Mouse (Mus musculus) liver, embryonic 14.5 days (tissue): ENCODE measurements around the gene Serf2. TPM values are rescaled to one million over a fixed set of nuclear protein-coding genes. Genes with fewer than 3 reads are reported as not detected.

Experiments
- ATAC-seq: fragments of 200-750 bp; cut with Nextera tagmentation; 2 replicates; pipeline ENCODE4 v1.8.0; 2017; ENCODE audit warnings: moderate number of reproducible peaks, mild to moderate bottlenecking, moderate library complexity; ENCODE audit not compliant: insufficient read depth
- DNase-seq, 3 experiments: peaks; one replicate each; pipeline ENCODE4 v3.0.0-alpha.2; 2012 to 2013; ENCODE audit warnings: low read depth in 3 of 3, low spot score in 3 of 3
- H3K27ac ChIP-seq: fragments of 300-500 bp; sonication (generic); 2 replicates; pipeline ENCODE4 v1.5.1; 2014; ENCODE audit warnings: moderate library complexity, mild to moderate bottlenecking, control low read depth, inconsistent platforms
- H3K27me3 ChIP-seq: fragments of 300-500 bp; sonication (generic); 2 replicates; pipeline ENCODE4 v1.6.1; 2014; ENCODE audit warnings: mild to moderate bottlenecking, low read length, moderate library complexity; ENCODE audit not compliant: control insufficient read depth, insufficient read depth
- H3K36me3 ChIP-seq: fragments of 300-500 bp; sonication (generic); replicated peaks from 2 replicates; pipeline ENCODE4 v1.6.1; 2014; ENCODE audit warnings: low read depth; ENCODE audit not compliant: control insufficient read depth, insufficient read depth
- H3K4me1 ChIP-seq, 2 experiments: fragments of 200-500 bp in 1 of 2; fragments of 300-500 bp in 1 of 2; sonication (generic) in 1 of 2; replicated peaks; 2 replicates each; pipeline ENCODE4 v1.6.1; 2012 to 2014; ENCODE audit warnings: antibody characterized with exemption in 1 of 2, inconsistent platforms in 1 of 2, low read length in 1 of 2; ENCODE audit not compliant: control insufficient read depth in 2 of 2, insufficient read depth in 2 of 2
- H3K4me2 ChIP-seq: fragments of 300-500 bp; sonication (generic); 2 replicates; pipeline ENCODE4 v1.6.1; 2014; ENCODE audit warnings: low read depth, mild to moderate bottlenecking, control low read depth, moderate library complexity
- H3K4me3 ChIP-seq, 2 experiments: fragments of 200-500 bp in 1 of 2; fragments of 300-500 bp in 1 of 2; sonication (generic) in 1 of 2; 2 replicates each; pipeline ENCODE4 v1.5.1; 2012 to 2014; ENCODE audit warnings: low read depth in 2 of 2, low read length in 2 of 2, mild to moderate bottlenecking in 2 of 2, control low read depth in 1 of 2, inconsistent platforms in 1 of 2, moderate library complexity in 1 of 2; ENCODE audit not compliant: insufficient read depth in 1 of 2
- H3K9ac ChIP-seq: fragments of 300-500 bp; sonication (generic); replicated peaks from 2 replicates; pipeline ENCODE4 v1.6.1; 2014; ENCODE audit warnings: mild to moderate bottlenecking, control low read depth, moderate library complexity
- H3K9me3 ChIP-seq: fragments of 300-500 bp; sonication (generic); 2 replicates; pipeline ENCODE4 v1.6.1; 2016; ENCODE audit warnings: low read length, mixed read lengths; ENCODE audit not compliant: control insufficient read depth
- CTCF ChIP-seq: IDR thresholded peaks from 2 replicates; pipeline ENCODE4 v1.5.1; 2016; ENCODE audit warnings: antibody characterized with exemption, low read depth, control low read depth
- EP300 ChIP-seq: IDR thresholded peaks from 2 replicates; pipeline ENCODE4 v1.6.1; 2016; ENCODE audit warnings: antibody characterized with exemption, low read depth
- WGBS: fragments of 180-500 bp; shearing (Covaris S2); extraction: QIAGEN DNeasy Blood & Tissue Kit; methylation state at CpG from one replicate; pipeline ENCODE4 v1.1.7; 2014; ENCODE audit not compliant: insufficient replicate concordance; 5-methylcytosine and 5-hydroxymethylcytosine counted together
- polyA plus RNA-seq, 2 experiments: library from polyadenylated mRNA; depleted of rRNA in 1 of 2; stranded (reverse) in 1 of 2; unstranded in 1 of 2; fragments of >200 nt; fragmentation: Nextera tagmentation in 1 of 2; extraction: Ambion mirVana in 1 of 2; gene quantifications; 2 replicates each; pipeline versions ENCODE4 v1.2.1 to v1.2.3; 2012 to 2014

Serf2 gene
- polyA plus RNA-seq, 2 experiments: 279 to 345 TPM

GRCm38 (mm10) chr2:121423166-121423565 lies 25.8 kb upstream of the Serf2 start:
- H3K4me1 ChIP-seq: no peaks in the 10 kb centered on the region; a peak in 1 of 4 replicates
- no peak for DNase-seq
- ATAC-seq: no peak
- no peaks in the 10 kb centered on the region for H3K27me3 ChIP-seq
- H3K36me3 ChIP-seq: peaks cover 42% of the 10 kb centered on the region
- no peak for TF ChIP-seq CTCF
- no peak for TF ChIP-seq EP300
- no peak overlapping the region for H3K4me3 ChIP-seq
- 76% methylated on average over 2 of the region's 2 CpGs for WGBS
- no peak overlapping the region for H3K27ac ChIP-seq
- H3K9ac ChIP-seq: no peak overlapping the region
- no peak overlapping the region for H3K4me2 ChIP-seq
- H3K9me3 ChIP-seq: no peaks in the 10 kb centered on the region

- Histone ChIP-seq H3K9me3 (no peaks in the 10 kb centered on the region), H3K27me3 (no peaks in the 10 kb centered on the region), H3K9ac (no peak overlapping the region), H3K4me2 (no peak overlapping the region), H3K36me3 (peaks cover 56% of the 10 kb centered on the region), H3K27ac (no peak overlapping the region), H3K4me3 (no peak overlapping the region), H3K4me1 (no peaks in the 10 kb centered on the region)
- ATAC-seq: no peak
- no peak for DNase-seq
- TF ChIP-seq EP300: no peak
- TF ChIP-seq CTCF: no peak
- 85% methylated on average over 2 of the region's 2 CpGs for WGBS
Observed at GRCm38 (mm10) chr2:121425890-121426289, 23.1 kb upstream of the Serf2 start.

- DNase-seq: no peak
- no peak for ATAC-seq
- no peak overlapping the region for H3K27ac ChIP-seq
- no peaks in the 10 kb centered on the region for H3K9me3 ChIP-seq
- H3K27me3 ChIP-seq: no peaks in the 10 kb centered on the region
- H3K4me2 ChIP-seq: no peak overlapping the region
- no peak overlapping the region for H3K4me3 ChIP-seq
- peaks cover 71% of the 10 kb centered on the region for H3K36me3 ChIP-seq
- no peak overlapping the region for H3K9ac ChIP-seq
- WGBS: 89% methylated on average over 1 of the region's 1 CpGs
- TF ChIP-seq EP300: no peak
- peak; percentile 51; the same call in 1 of the 2 replicates for TF ChIP-seq CTCF
- H3K4me1 ChIP-seq: no peaks in the 10 kb centered on the region
Observed at GRCm38 (mm10) chr2:121434854-121435253, 14.1 kb upstream of the Serf2 start.

GRCm38 (mm10) chr2:121439746-121440145 lies 9.2 kb upstream of the Serf2 start:
- TF ChIP-seq CTCF (no peak), EP300 (no peak)
- H3K27ac ChIP-seq: no peak overlapping the region
- 60% methylated on average over 4 of the region's 4 CpGs for WGBS
- peaks cover 3% of the 10 kb centered on the region for H3K27me3 ChIP-seq
- DNase-seq (no peak), ATAC-seq (no peak)
- no peak overlapping the region for H3K4me2 ChIP-seq
- H3K4me1 ChIP-seq: peaks cover 4 to 5% of the 10 kb centered on the region in 2 experiments; a peak in 3 of 4 replicates
- no peaks in the 10 kb centered on the region for H3K9me3 ChIP-seq
- H3K9ac ChIP-seq: no peak overlapping the region
- peaks cover 29% of the 10 kb centered on the region for H3K36me3 ChIP-seq
- H3K4me3 ChIP-seq: no peak overlapping the region

GRCm38 (mm10) chr2:121440834-121441605 lies 8.0 kb upstream of the Serf2 start:
- DNase-seq: no peak
- WGBS: 44% methylated on average over 5 of the region's 5 CpGs
- Histone ChIP-seq H3K9ac (no peak overlapping the region), H3K36me3 (peaks cover 21% of the 10 kb centered on the region), H3K4me3 (no peak overlapping the region), H3K27me3 (peaks cover 3% of the 10 kb centered on the region), H3K9me3 (no peaks in the 10 kb centered on the region), H3K4me2 (no peak overlapping the region), H3K4me1 (peaks cover 4 to 5% of the 10 kb centered on the region in 2 experiments), H3K27ac (no peak overlapping the region)
- TF ChIP-seq CTCF (no peak), EP300 (no peak)
- ATAC-seq: no peak
